Comparison of ENCODE assay signal across 17 mouse cellular contexts in genomic region chr9:93880112-93880511, GRCm38 (mm10).
DNase-seq lines count a peak whose midpoint lies in the region; ATAC-seq and TF ChIP-seq lines count a peak whose summit lies in the region.
"Had no signal": no experiment of that assay in that cellular context is flagged by ENCODE, and none has a peak within 500 bp of the region (broad histone marks: within the 10 kb centered on the region; RNA-seq: fewer than 3 reads in every experiment).

No protein-coding gene starts in this region.

- H3K4me1 ChIP-seq in kidney, embryonic 14.5 days (ENCODE audit: control insufficient read depth, insufficient read depth, low read length): no peaks in the 10 kb centered on the region
- no peaks in the 10 kb centered on the region for H3K4me1 ChIP-seq in kidney, adult 2 months (ENCODE audit: control insufficient read depth, insufficient read depth, low read length)
- H3K4me1 ChIP-seq in neural tube, embryonic 11.5 days (ENCODE audit: control insufficient read depth, insufficient read depth, low read length): no peaks in the 10 kb centered on the region
- H3K4me1 ChIP-seq in neural tube, embryonic 15.5 days: no peaks in the 10 kb centered on the region
- no peaks in the 10 kb centered on the region for H3K4me1 ChIP-seq in neural tube, embryonic 14.5 days (ENCODE audit: control insufficient read depth, insufficient read depth, low read length)
- H3K4me1 ChIP-seq: embryonic facial prominence, embryonic 10.5 days; heart, embryonic 12.5 days had no signal

- no peak for TF ChIP-seq POLR2A in kidney, adult 2 months (IDR thresholded peaks at IDR 0.05; ENCODE audit: low read depth, low read length)

- H3K27me3 ChIP-seq in kidney, embryonic 14.5 days (ENCODE audit: control insufficient read depth, insufficient read depth, low read length): no peaks in the 10 kb centered on the region
- no peaks in the 10 kb centered on the region for H3K27me3 ChIP-seq in kidney, adult 2 months (replicated peaks; ENCODE audit: control insufficient read depth, insufficient read depth, low read length)
- H3K27me3 ChIP-seq in neural tube, embryonic 11.5 days (ENCODE audit: control insufficient read depth, insufficient read depth, low read length): no peaks in the 10 kb centered on the region
- no peaks in the 10 kb centered on the region for H3K27me3 ChIP-seq in neural tube, embryonic 15.5 days (replicated peaks)
- no peaks in the 10 kb centered on the region for H3K27me3 ChIP-seq in neural tube, embryonic 14.5 days (ENCODE audit: control insufficient read depth, insufficient read depth, low read length)
- H3K27me3 ChIP-seq: forebrain, embryonic 13.5 days; heart, embryonic 12.5 days had no signal

- no peak overlapping the region for H3K9ac ChIP-seq in kidney, embryonic 14.5 days (ENCODE audit: low read depth, low read length)
- no peak overlapping the region for H3K9ac ChIP-seq in neural tube, embryonic 11.5 days (ENCODE audit: low read length)
- no peak overlapping the region for H3K9ac ChIP-seq in neural tube, embryonic 15.5 days (replicated peaks)
- H3K9ac ChIP-seq in neural tube, embryonic 14.5 days (replicated peaks; ENCODE audit: low read depth, low read length): no peak overlapping the region
- H3K9ac ChIP-seq: forebrain, embryonic 13.5 days; forebrain, postnatal 0 days; heart, embryonic 12.5 days had no signal

- 21% methylated on average over 2 of the region's 2 CpGs for WGBS in kidney, embryonic 14.5 days
- 21% methylated on average over 2 of the region's 2 CpGs for WGBS in kidney, adult 2 months
- 25% methylated on average over 2 of the region's 2 CpGs for WGBS in neural tube, embryonic 11.5 days
- 19% methylated on average over 2 of the region's 2 CpGs for WGBS in neural tube, embryonic 15.5 days
- 14% methylated on average over 2 of the region's 2 CpGs for WGBS in neural tube, embryonic 14.5 days

- no peak for TF ChIP-seq CTCF in kidney, adult 2 months (conservative IDR thresholded peaks at IDR 0.05; ENCODE audit: insufficient read depth, insufficient read length, low read depth, low read length)

- H3K4me2 ChIP-seq in kidney, embryonic 14.5 days (replicated peaks; ENCODE audit: low read depth, low read length): no peak overlapping the region
- H3K4me2 ChIP-seq in neural tube, embryonic 11.5 days (ENCODE audit: low read depth): no peak overlapping the region
- no peak overlapping the region for H3K4me2 ChIP-seq in neural tube, embryonic 15.5 days
- no peak overlapping the region for H3K4me2 ChIP-seq in neural tube, embryonic 14.5 days (ENCODE audit: low read depth, low read length)
- H3K4me2 ChIP-seq: forebrain, embryonic 13.5 days; heart, embryonic 12.5 days had no signal

- peak; percentile 92 for ATAC-seq in kidney, embryonic 14.5 days (ENCODE audit: low FRiP score, low TSS enrichment)
- peak; percentile 73 for ATAC-seq in neural tube, embryonic 11.5 days (ENCODE audit: insufficient read depth, low FRiP score, low TSS enrichment)
- ATAC-seq in neural tube, embryonic 15.5 days (ENCODE audit: low FRiP score): no peak
- ATAC-seq in neural tube, embryonic 14.5 days (ENCODE audit: low read depth): peak; percentile 66; the same call in 1 of the 2 replicates
- ATAC-seq: forebrain, embryonic 13.5 days; forebrain, postnatal 0 days had no signal

- H3K27ac ChIP-seq in kidney, embryonic 14.5 days (ENCODE audit: low read depth, low read length): no peak overlapping the region
- no peak overlapping the region for H3K27ac ChIP-seq in kidney, adult 2 months (ENCODE audit: insufficient read depth, low read depth, low read length)
- no peak overlapping the region for H3K27ac ChIP-seq in neural tube, embryonic 11.5 days (ENCODE audit: low read depth, low read length)
- H3K27ac ChIP-seq in neural tube, embryonic 15.5 days (replicated peaks): no peak overlapping the region
- H3K27ac ChIP-seq in neural tube, embryonic 14.5 days (ENCODE audit: low read depth, low read length): no peak overlapping the region
- H3K27ac ChIP-seq: embryonic facial prominence, embryonic 10.5 days; forebrain, embryonic 13.5 days; hindbrain, embryonic 10.5 days had no signal

- H3K9me3 ChIP-seq in kidney, embryonic 14.5 days (ENCODE audit: control insufficient read depth, low read length): no peaks in the 10 kb centered on the region
- H3K9me3 ChIP-seq in neural tube, embryonic 11.5 days (ENCODE audit: control insufficient read depth, low read length): no peaks in the 10 kb centered on the region
- no peaks in the 10 kb centered on the region for H3K9me3 ChIP-seq in neural tube, embryonic 15.5 days (replicated peaks)
- no peaks in the 10 kb centered on the region for H3K9me3 ChIP-seq in neural tube, embryonic 14.5 days (ENCODE audit: control insufficient read depth, low read length)
- H3K9me3 ChIP-seq: embryonic facial prominence, embryonic 10.5 days; forebrain, embryonic 13.5 days; heart, embryonic 12.5 days; hindbrain, embryonic 10.5 days had no signal

- H3K36me3 ChIP-seq in kidney, embryonic 14.5 days (ENCODE audit: control insufficient read depth, insufficient read depth, low read length): no peaks in the 10 kb centered on the region
- no peaks in the 10 kb centered on the region for H3K36me3 ChIP-seq in kidney, adult 2 months (ENCODE audit: control insufficient read depth, insufficient read depth, low read length)
- no peaks in the 10 kb centered on the region for H3K36me3 ChIP-seq in neural tube, embryonic 11.5 days (ENCODE audit: control insufficient read depth, insufficient read depth, low read length)
- H3K36me3 ChIP-seq in neural tube, embryonic 15.5 days: no peaks in the 10 kb centered on the region
- no peaks in the 10 kb centered on the region for H3K36me3 ChIP-seq in neural tube, embryonic 14.5 days (ENCODE audit: control insufficient read depth, insufficient read depth, low read length)
- H3K36me3 ChIP-seq: embryonic facial prominence, embryonic 10.5 days; heart, embryonic 12.5 days; hindbrain, embryonic 10.5 days had no signal

- no peak for DNase-seq in kidney, adult 2 months
- DNase-seq in neural tube, embryonic 11.5 days (ENCODE audit: low spot score): no peak
- peak; percentile 4 for DNase-seq in mesoderm, embryonic 11.5 days (ENCODE audit: low read depth, low spot score)
- no peak for DNase-seq in spleen, postnatal 4 days (ENCODE audit: low spot score in 2 of 2)
- DNase-seq: adrenal gland, postnatal 10 days; cerebellum, adult 11-12 months; cerebellum, adult 9-10 months; cerebellum, postnatal 25 days; forebrain, postnatal 0 days; gastrocnemius, postnatal 25 days had no signal

- no peak overlapping the region for H3K4me3 ChIP-seq in kidney, embryonic 14.5 days (ENCODE audit: low read length)
- no peak overlapping the region for H3K4me3 ChIP-seq in kidney, adult 2 months (ENCODE audit: insufficient read depth, low read depth, low read length)
- no peak overlapping the region for H3K4me3 ChIP-seq in neural tube, embryonic 11.5 days (ENCODE audit: low read depth, low read length)
- no peak overlapping the region for H3K4me3 ChIP-seq in neural tube, embryonic 15.5 days (replicated peaks)
- no peak overlapping the region for H3K4me3 ChIP-seq in neural tube, embryonic 14.5 days (ENCODE audit: low read depth, low read length)
- H3K4me3 ChIP-seq: embryonic facial prominence, embryonic 10.5 days; forebrain, embryonic 13.5 days; heart, embryonic 12.5 days; hindbrain, embryonic 10.5 days had no signal
